Mouse (Mus musculus): Measurements from ENCODE around the gene Crb2.
A peak's percentile ranks its signal among the peaks of the same experiment; 100 is the strongest.

The Crb2 gene

GRCm38 (mm10) chr2:37766027-37766761, 9.9 kb upstream of the Crb2 start:
- no peak for DNase-seq (ENCODE audit: low spot score in 2 of 2)

- DNase-seq (ENCODE audit: low spot score in 2 of 2): peak in 1 of 2 experiments; percentile 78
Measured at GRCm38 (mm10) chr2:37767080-37767547, 8.9 kb upstream of the Crb2 start.

- DNase-seq (ENCODE audit: low spot score in 2 of 2): no peak
Measured at GRCm38 (mm10) chr2:37767739-37768138, 8.3 kb upstream of the Crb2 start.

- peak; percentile 46 to 65 for DNase-seq (ENCODE audit: low spot score in 2 of 2)
Measured at GRCm38 (mm10) chr2:37768903-37769302, 7.1 kb upstream of the Crb2 start.

DNA sequence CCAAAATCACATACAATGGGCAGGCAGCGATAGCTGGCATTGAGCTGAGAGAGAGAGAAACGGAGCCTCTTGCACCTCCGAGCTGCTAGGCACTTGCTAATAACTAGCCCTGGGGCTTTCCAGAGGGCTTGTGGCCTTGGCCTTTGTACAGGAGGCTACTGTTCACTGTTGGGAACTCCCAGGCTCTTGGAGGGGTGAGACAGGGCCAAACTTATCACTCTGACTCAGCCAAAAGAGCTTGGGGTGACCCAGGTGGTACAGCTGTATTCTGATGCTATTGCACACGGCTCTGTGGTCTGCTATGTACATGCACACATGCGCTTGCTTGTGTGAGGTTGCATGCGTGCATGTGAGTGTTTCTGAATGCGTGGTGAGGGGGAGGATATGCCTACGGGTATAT, 6.3 kb upstream of the Crb2 start:
- DNase-seq (ENCODE audit: low spot score in 2 of 2): no peak

DNA sequence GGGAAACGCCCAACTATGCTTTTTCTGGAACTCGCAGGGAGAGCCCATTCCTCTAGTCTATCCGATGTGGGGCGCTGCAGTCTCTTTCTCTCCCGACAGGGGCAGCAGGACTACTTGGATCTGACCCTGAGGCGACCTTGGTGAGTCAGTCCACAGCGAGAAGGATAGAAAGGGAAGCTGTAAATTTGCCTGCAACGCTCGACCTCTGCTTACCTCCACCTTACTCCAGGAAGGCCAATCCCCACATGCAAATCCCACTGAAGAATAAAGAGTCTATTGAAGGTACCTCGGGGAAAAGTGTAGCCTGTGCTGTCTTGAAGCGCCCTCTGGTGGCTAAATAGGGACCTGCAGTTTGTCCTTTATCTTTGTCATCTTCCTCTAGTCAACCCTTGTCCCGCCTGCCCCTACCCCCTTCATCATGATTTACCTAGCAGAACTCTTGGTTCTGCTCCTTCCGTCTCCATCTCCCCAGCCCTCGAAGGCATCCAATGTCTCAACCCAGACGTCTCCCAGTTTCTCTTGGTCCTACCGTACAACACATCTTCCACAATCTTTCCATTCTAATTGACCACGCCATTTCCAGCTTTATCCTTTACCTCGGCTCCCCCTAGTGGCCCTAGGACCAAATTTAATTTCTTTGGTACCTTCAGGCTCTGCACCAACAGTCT, 4.3 kb upstream of the Crb2 start:
- peak; percentile 73 to 96 for DNase-seq (ENCODE audit: low spot score in 2 of 2)

DNA sequence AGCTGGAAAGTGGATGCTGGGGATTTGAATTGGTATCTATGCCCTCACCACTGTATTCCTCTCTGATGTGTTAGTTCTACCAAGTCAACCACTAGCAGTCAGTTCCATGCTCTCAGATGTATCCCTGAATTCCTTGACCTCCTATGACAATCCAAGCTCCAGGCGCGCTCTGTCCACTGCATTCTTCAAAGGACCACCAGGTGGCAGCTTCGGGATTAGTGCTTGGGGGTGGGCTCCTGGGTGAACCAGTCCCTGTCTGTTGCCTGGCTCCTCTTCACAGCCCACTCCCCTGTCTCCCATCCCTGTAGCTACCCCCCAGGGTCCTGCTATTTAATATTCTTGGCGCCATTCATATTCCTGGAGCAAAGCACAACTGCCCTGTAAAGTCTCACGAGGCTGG, 1.5 kb upstream of the Crb2 start:
- peak in 1 of 2 experiments; percentile 47 for DNase-seq (ENCODE audit: low spot score in 2 of 2)

DNA sequence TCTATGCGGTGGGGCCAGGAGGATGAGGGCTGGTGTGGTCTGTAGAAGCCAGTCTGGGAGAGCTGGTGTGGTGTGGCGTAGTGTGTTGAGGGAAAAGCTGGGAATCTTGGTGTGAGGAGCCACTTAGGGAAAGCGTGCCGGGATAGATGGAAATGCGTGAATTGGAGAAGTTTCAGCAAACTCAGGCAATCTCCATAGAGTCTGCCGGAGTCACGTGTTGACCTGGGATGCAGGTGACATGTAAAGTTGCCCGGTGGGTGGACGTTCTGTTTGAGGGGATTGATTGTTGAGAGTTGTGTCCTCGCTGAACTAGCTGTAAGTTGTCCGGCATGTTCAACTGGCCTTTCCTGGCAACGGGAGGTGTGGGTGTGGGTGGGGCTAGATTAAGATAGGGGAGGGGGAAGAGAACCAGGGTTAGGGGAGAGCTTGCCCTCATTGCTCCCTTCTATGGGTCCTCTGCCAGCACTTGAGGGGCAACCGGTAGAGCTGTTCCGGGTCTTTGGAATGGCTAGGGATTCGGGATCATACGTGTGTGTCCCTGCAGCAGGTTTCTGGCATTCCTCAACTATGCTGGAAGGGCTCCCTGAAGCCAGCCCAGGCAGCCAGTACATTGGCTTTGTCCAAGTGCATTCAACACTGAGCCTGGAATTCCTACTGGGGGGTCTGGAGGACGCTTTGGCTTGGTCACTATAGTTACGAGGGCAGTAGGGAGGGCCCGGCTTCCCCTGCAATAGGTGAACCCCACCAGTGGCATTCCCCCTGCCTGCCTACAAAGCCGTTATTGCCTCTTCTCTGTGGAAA, 762 bp downstream of the Crb2 start:
- no peak for DNase-seq (ENCODE audit: low spot score in 2 of 2)

- DNase-seq (ENCODE audit: low spot score in 2 of 2): no peak
Measured at GRCm38 (mm10) chr2:37777958-37778720, 2.1 kb downstream of the Crb2 start.

- no peak for DNase-seq (ENCODE audit: low spot score in 2 of 2)
Measured at GRCm38 (mm10) chr2:37780270-37780929, 4.4 kb downstream of the Crb2 start.

DNA sequence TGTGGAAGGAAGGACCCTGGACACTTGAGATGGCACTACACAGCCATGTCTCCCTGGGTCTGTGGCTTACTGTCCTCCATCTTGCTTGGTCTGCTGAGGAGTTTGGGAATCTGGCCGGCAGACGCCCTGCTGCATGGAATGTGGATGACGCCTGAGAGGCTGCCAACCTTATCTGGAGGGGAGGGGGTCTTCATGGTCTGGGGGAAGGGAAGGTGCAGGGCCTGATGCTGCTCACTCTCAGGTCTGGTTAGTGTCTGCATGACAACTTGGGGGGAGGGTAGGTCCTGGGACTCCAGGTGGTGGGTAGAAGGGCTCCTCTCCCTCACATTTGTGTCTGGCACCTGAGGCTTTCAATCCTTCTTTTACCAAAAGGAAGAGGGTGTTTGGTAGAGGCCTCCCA, 5.4 kb downstream of the Crb2 start:
- no peak for DNase-seq (ENCODE audit: low spot score in 2 of 2)

- no peak for DNase-seq (ENCODE audit: low spot score in 2 of 2)
Measured at GRCm38 (mm10) chr2:37782002-37782401, 6.0 kb downstream of the Crb2 start.

- no peak for DNase-seq (ENCODE audit: low spot score in 2 of 2)
Measured at GRCm38 (mm10) chr2:37784473-37784872, 8.4 kb downstream of the Crb2 start.

GRCm38 (mm10) chr2:37786461-37786860, 10.4 kb downstream of the Crb2 start:
- DNase-seq (ENCODE audit: low spot score in 2 of 2): no peak

DNA sequence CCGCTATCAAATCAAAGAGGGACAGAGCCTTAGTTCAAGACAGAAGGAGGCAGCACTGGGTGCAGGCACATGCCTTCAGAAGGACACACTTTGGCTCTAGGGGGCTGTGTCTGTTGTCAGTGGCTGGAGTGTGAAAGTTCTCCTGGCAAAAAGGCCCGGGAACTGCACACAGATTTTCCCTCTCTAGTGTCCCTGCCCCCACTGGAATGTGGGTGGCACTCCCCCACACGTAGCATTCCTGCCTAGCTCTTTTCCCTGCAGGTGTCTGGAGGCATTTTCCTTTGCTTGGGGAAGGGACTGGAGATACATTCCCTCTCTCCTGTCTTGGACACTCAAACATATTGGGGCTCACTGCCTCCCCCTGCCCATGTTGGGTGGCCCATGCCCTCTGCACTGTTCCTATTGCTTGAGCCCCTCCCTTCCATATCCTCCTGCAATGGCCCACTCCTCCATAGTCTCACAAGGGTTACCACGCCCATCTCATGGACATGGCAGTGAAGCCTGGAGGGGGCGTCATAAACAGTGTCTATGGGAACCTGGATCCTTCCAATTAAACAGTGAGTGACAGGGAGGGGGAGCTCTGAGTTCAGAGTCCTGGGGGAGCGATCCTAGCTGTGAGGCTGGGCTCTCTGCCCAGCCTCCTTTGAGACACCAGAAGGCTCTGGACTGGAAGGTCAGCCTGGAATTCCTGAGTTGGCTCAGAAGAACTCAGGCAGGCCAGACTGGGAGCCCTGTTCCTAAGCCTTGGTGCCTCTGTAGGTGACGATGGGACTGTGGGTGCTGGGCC, 12.3 kb downstream of the Crb2 start:
- DNase-seq (ENCODE audit: low spot score in 2 of 2): no peak

DNA sequence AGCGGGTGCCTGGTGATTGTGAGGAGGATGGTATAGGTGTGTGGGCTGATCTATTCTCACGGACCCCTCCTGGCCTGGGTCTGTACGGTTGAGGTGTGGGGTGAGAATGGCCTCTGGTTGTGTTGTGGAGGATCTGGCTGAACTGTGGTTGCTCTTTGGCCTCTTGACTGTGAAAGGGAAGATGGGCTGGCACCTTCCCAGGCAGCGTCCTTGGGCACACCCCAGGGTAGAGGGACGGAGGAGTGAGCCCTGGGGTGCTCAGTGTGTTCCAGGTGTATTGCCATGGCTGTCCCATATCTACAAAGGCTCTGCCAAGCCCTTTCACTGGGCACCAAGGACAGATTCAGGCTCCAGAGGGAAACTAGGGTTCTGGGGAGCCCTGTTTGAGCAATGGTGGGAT, 13.0 kb downstream of the Crb2 start:
- no peak for DNase-seq (ENCODE audit: low spot score in 2 of 2)

DNA sequence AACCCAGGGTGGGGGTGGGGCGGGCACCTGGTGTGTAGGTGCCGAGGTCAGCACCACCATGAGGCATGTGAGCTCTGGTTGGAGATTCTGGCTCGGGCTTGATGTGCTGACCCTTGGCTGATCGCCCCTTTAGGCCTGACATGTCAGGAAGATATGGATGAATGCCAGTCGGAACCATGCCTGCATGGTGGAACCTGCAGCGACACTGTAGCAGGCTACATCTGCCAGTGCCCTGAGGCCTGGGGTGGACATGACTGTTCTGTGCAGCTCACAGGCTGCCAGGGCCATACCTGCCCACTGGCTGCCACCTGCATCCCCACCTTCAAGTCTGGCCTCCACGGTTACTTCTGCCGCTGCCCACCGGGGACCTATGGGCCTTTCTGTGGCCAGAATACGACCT, 13.9 kb downstream of the Crb2 start:
- DNase-seq (ENCODE audit: low spot score in 2 of 2): no peak

- DNase-seq (ENCODE audit: low spot score in 2 of 2): no peak
Measured at GRCm38 (mm10) chr2:37790738-37791137, 14.7 kb downstream of the Crb2 start.

DNA sequence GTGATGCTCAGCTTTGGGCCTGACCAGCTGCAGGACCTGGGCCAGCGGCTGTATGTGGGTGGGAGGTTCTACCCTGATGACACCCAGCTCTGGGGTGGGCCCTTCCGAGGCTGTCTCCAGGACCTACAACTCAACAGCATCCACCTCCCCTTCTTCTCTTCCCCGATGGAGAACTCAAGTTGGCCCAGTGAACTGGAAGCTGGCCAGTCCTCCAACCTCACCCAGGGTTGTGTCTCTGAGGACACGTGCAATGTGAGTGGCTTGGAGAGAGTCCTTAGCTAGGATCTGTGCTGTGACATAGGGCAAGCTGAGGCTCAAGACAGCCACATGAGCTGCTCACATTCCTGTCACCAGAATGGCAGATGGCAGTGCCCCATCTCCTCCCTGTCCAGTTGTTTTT, 15.3 kb downstream of the Crb2 start:
- no peak for DNase-seq (ENCODE audit: low spot score in 2 of 2)

DNA sequence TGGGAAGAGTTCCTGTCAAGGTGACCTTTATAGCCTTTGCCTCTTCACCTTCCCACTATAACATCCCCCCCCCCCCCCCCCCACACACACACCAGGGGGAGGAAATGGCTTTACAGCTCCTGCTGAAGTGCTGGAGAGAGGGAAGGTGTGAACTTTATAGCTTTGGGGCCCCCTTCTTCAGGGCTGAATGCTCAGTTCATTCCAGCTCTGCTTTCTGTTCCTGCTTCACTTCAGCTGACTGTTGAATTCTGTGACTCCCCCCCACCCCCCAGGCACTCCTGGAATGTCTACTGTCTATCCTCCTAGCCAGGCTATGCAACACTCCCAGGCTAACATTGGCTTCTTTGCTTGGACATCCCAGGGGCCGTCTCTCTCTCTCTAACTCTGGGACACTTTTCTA, 20.0 kb downstream of the Crb2 start:
- no peak for DNase-seq (ENCODE audit: low spot score in 2 of 2)
